In genomic region chr2:115597017-115597416, GRCm38 (mm10) we compare ENCODE assay signal across 23 mouse cellular contexts. TPM values are rescaled to one million over a fixed set of nuclear protein-coding genes. Genes with fewer than 3 reads are reported as not detected.
DNase-seq lines count a peak whose midpoint lies in the region; ATAC-seq lines count a peak whose summit lies in the region.
"Had no signal": no experiment of that assay in that cellular context is flagged by ENCODE, and none has a peak within 500 bp of the region (broad histone marks: within the 10 kb centered on the region; RNA-seq: fewer than 3 reads in every experiment).

No protein-coding gene starts in this region.

- intact Hi-C loops in left cerebral cortex, postnatal 4 days (cut with DNase I) = no loop called here

- no peaks in the 10 kb centered on the region for H3K27me3 ChIP-seq in neural tube, embryonic 12.5 days (replicated peaks)
- H3K27me3 ChIP-seq in neural tube, embryonic 15.5 days (replicated peaks) = no peaks in the 10 kb centered on the region
- no peaks in the 10 kb centered on the region for H3K27me3 ChIP-seq in hindbrain, embryonic 15.5 days
- no peaks in the 10 kb centered on the region for H3K27me3 ChIP-seq in heart, embryonic 11.5 days (ENCODE audit: control insufficient read depth, insufficient read depth, low read length)
- H3K27me3 ChIP-seq in forebrain, embryonic 15.5 days = no peaks in the 10 kb centered on the region
- H3K27me3 ChIP-seq: CH12.LX; embryonic facial prominence, embryonic 12.5 days; heart, embryonic 15.5 days; Patski had no signal

- no peaks in the 10 kb centered on the region for H3K9me3 ChIP-seq in neural tube, embryonic 12.5 days
- no peaks in the 10 kb centered on the region for H3K9me3 ChIP-seq in neural tube, embryonic 15.5 days (replicated peaks)
- no peaks in the 10 kb centered on the region for H3K9me3 ChIP-seq in hindbrain, embryonic 15.5 days
- no peaks in the 10 kb centered on the region for H3K9me3 ChIP-seq in heart, embryonic 11.5 days (replicated peaks; ENCODE audit: control insufficient read depth, low read length)
- H3K9me3 ChIP-seq in forebrain, embryonic 15.5 days = no peaks in the 10 kb centered on the region
- H3K9me3 ChIP-seq: embryonic facial prominence, embryonic 12.5 days; G1E; heart, embryonic 15.5 days had no signal

- H3K27ac ChIP-seq in neural tube, embryonic 12.5 days = no peak overlapping the region
- H3K27ac ChIP-seq in neural tube, embryonic 15.5 days (replicated peaks) = no peak overlapping the region
- H3K27ac ChIP-seq in hindbrain, embryonic 15.5 days (replicated peaks) = peak overlapping the region; percentile 36; the same call in 1 of the 2 replicates
- no peak overlapping the region for H3K27ac ChIP-seq in heart, embryonic 11.5 days (ENCODE audit: low read depth, low read length)
- H3K27ac ChIP-seq in forebrain, embryonic 15.5 days (replicated peaks) = no peak overlapping the region
- H3K27ac ChIP-seq: embryonic facial prominence, embryonic 12.5 days; heart, embryonic 15.5 days; kidney, postnatal 0 days; macrophage had no signal

- DNase-seq in left cerebral cortex, postnatal 4 days = peak; percentile 45
- DNase-seq in left cerebral cortex, adult 11 months (ENCODE audit: low spot score) = no peak
- DNase-seq: adrenal gland, adult 2 months; B cell, adult 2 months; cerebellum, adult 2 months; gastrocnemius, postnatal 36 days; heart, postnatal 36 days; kidney, adult 2 months; right cerebral cortex, postnatal 4 days; thymus, postnatal 14 days had no signal

- 57% methylated on average over 10 of the region's 10 CpGs for WGBS in neural tube, embryonic 12.5 days
- WGBS in neural tube, embryonic 15.5 days = 29% methylated on average over 10 of the region's 10 CpGs
- WGBS in hindbrain, embryonic 15.5 days = 26% methylated on average over 10 of the region's 10 CpGs
- WGBS in heart, embryonic 11.5 days (ENCODE audit: insufficient replicate concordance) = 73% methylated on average over 10 of the region's 10 CpGs
- WGBS in forebrain, embryonic 15.5 days = 76% methylated on average over 10 of the region's 10 CpGs

- H3K4me1 ChIP-seq in neural tube, embryonic 12.5 days = peaks cover 14% of the 10 kb centered on the region; the same call in 1 of the 2 replicates
- H3K4me1 ChIP-seq in neural tube, embryonic 15.5 days = peaks cover 17% of the 10 kb centered on the region; the same call in 1 of the 2 replicates
- peaks cover 23% of the 10 kb centered on the region for H3K4me1 ChIP-seq in hindbrain, embryonic 15.5 days (replicated peaks)
- H3K4me1 ChIP-seq in heart, embryonic 11.5 days (ENCODE audit: control insufficient read depth, insufficient read depth, low read length) = peaks cover 9% of the 10 kb centered on the region; the same call in 1 of the 2 replicates
- H3K4me1 ChIP-seq in forebrain, embryonic 15.5 days = peaks cover 26% of the 10 kb centered on the region

- no peak overlapping the region for H3K9ac ChIP-seq in neural tube, embryonic 12.5 days
- no peak overlapping the region for H3K9ac ChIP-seq in neural tube, embryonic 15.5 days (replicated peaks)
- no peak overlapping the region for H3K9ac ChIP-seq in hindbrain, embryonic 15.5 days
- no peak overlapping the region for H3K9ac ChIP-seq in heart, embryonic 11.5 days (ENCODE audit: low read depth, low read length)
- no peak overlapping the region for H3K9ac ChIP-seq in forebrain, embryonic 15.5 days (replicated peaks)
- H3K9ac ChIP-seq: embryonic facial prominence, embryonic 12.5 days; heart, embryonic 15.5 days had no signal

- ATAC-seq in neural tube, embryonic 12.5 days (ENCODE audit: low FRiP score, low read depth) = 0 out of 2 replicates have a peak, but pooled peaks have one; percentile 25
- no peak for ATAC-seq in neural tube, embryonic 15.5 days (ENCODE audit: low FRiP score)
- ATAC-seq in hindbrain, embryonic 15.5 days (ENCODE audit: low FRiP score, low read depth) = peak; percentile 74
- ATAC-seq in heart, embryonic 11.5 days (replicated peaks; ENCODE audit: insufficient number of reproducible peaks, low FRiP score, low TSS enrichment) = no peak
- ATAC-seq in forebrain, embryonic 15.5 days (replicated peaks) = no peak
- ATAC-seq: lung, postnatal 0 days; Patski had no signal

- no peak overlapping the region for H3K4me2 ChIP-seq in neural tube, embryonic 12.5 days (replicated peaks)
- H3K4me2 ChIP-seq in neural tube, embryonic 15.5 days = no peak overlapping the region
- H3K4me2 ChIP-seq in hindbrain, embryonic 15.5 days = no peak overlapping the region
- no peak overlapping the region for H3K4me2 ChIP-seq in heart, embryonic 11.5 days
- H3K4me2 ChIP-seq in forebrain, embryonic 15.5 days (replicated peaks) = no peak overlapping the region
- H3K4me2 ChIP-seq: embryonic facial prominence, embryonic 12.5 days; heart, embryonic 15.5 days had no signal

- no peaks in the 10 kb centered on the region for H3K36me3 ChIP-seq in neural tube, embryonic 12.5 days
- no peaks in the 10 kb centered on the region for H3K36me3 ChIP-seq in neural tube, embryonic 15.5 days
- H3K36me3 ChIP-seq in hindbrain, embryonic 15.5 days = no peaks in the 10 kb centered on the region
- H3K36me3 ChIP-seq in heart, embryonic 11.5 days (ENCODE audit: control insufficient read depth, insufficient read depth, low read length) = no peaks in the 10 kb centered on the region
- H3K36me3 ChIP-seq in forebrain, embryonic 15.5 days = no peaks in the 10 kb centered on the region
- H3K36me3 ChIP-seq: embryonic facial prominence, embryonic 12.5 days; heart, embryonic 15.5 days had no signal

- H3K4me3 ChIP-seq in neural tube, embryonic 12.5 days = no peak overlapping the region
- no peak overlapping the region for H3K4me3 ChIP-seq in neural tube, embryonic 15.5 days (replicated peaks)
- no peak overlapping the region for H3K4me3 ChIP-seq in hindbrain, embryonic 15.5 days
- H3K4me3 ChIP-seq in heart, embryonic 11.5 days (ENCODE audit: low read depth, low read length) = no peak overlapping the region
- H3K4me3 ChIP-seq in forebrain, embryonic 15.5 days = no peak overlapping the region
- H3K4me3 ChIP-seq: embryonic facial prominence, embryonic 12.5 days; heart, embryonic 15.5 days had no signal

RNA-seq across cellular contexts. Expression of gene BC052040, which starts 15.5 kb away (rescaled TPM):
- 10 to 100 TPM; 14.8 to 15.6 TPM for total RNA-seq in left cerebral cortex, postnatal 4 days (2021)
- polyA plus RNA-seq in neural tube, embryonic 12.5 days (2016; fragmentation: Nextera tagmentation; extraction: Ambion mirVana) = 13.3 and 15.9 TPM in 2 replicates
- 14.5 and 16.9 TPM in 2 replicates for polyA plus RNA-seq in neural tube, embryonic 15.5 days (2015; fragmentation: Nextera tagmentation; extraction: Ambion mirVana)
- 18.4 and 21.3 TPM in 2 replicates for polyA plus RNA-seq in hindbrain, embryonic 15.5 days (2015; fragmentation: Nextera tagmentation; extraction: Ambion mirVana)
- polyA plus RNA-seq in heart, embryonic 11.5 days (2014; fragmentation: Nextera tagmentation; extraction: Ambion mirVana) = 16.7 and 23.2 TPM in 2 replicates
- 16.3 and 17.1 TPM in 2 replicates for polyA plus RNA-seq in forebrain, embryonic 15.5 days (2015; fragmentation: Nextera tagmentation; extraction: Ambion mirVana)

Comparison
In these comparisons a context has a peak if more than half of its experiments do, and no peak if none do; other contexts are left out.
1. ATAC-seq: peak in neural tube, embryonic 12.5 days (single experiment) and hindbrain, embryonic 15.5 days (single experiment); none in neural tube, embryonic 15.5 days (single experiment), heart, embryonic 11.5 days (single experiment) and forebrain, embryonic 15.5 days (single experiment).